In genomic region chr4:125132394-125132793, GRCm38 (mm10) we compare ENCODE assay signal across 9 mouse cellular contexts. TPM values are rescaled to one million over a fixed set of nuclear protein-coding genes. Genes with fewer than 3 reads are reported as not detected.
DNase-seq lines count a peak whose midpoint lies in the region; ATAC-seq and TF ChIP-seq lines count a peak whose summit lies in the region.
"Had no signal": no experiment of that assay in that cellular context is flagged by ENCODE, and none has a peak within 500 bp of the region (broad histone marks: within the 10 kb centered on the region; RNA-seq: fewer than 3 reads in every experiment).

No protein-coding gene starts in this region.

- H3K27me3 ChIP-seq in hindbrain, embryonic 14.5 days (ENCODE audit: control insufficient read depth, insufficient read depth, low read length): peaks cover 13% of the 10 kb centered on the region
- no peaks in the 10 kb centered on the region for H3K27me3 ChIP-seq in hindbrain, embryonic 16.5 days (replicated peaks; ENCODE audit: control insufficient read depth, insufficient read depth, low read length)
- no peaks in the 10 kb centered on the region for H3K27me3 ChIP-seq in C2C12 (ENCODE audit: control insufficient read depth, insufficient read depth, insufficient read length)
- H3K27me3 ChIP-seq in liver, adult 2 months (ENCODE audit: control insufficient read depth, insufficient read depth, low read length): no peaks in the 10 kb centered on the region

- H3K4me1 ChIP-seq in hindbrain, embryonic 14.5 days (replicated peaks; ENCODE audit: control insufficient read depth, insufficient read depth, low read length): no peaks in the 10 kb centered on the region
- H3K4me1 ChIP-seq in hindbrain, embryonic 16.5 days (ENCODE audit: control insufficient read depth, insufficient read depth, low read depth, low read length): no peaks in the 10 kb centered on the region
- H3K4me1 ChIP-seq in liver, adult 2 months (ENCODE audit: control insufficient read depth, insufficient read depth, low read length): peaks cover 4% of the 10 kb centered on the region; the same call in 1 of the 2 replicates

- no peak for ATAC-seq in hindbrain, embryonic 14.5 days (ENCODE audit: low FRiP score)
- no peak for ATAC-seq in hindbrain, embryonic 16.5 days

- peaks cover 2% of the 10 kb centered on the region for H3K79me2 ChIP-seq in C2C12 (ENCODE audit: control insufficient read depth, insufficient read depth)
- no peaks in the 10 kb centered on the region for H3K79me2 ChIP-seq in liver, adult 2 months (ENCODE audit: control insufficient read depth, insufficient read depth, low read length)

- no peak overlapping the region for H3ac ChIP-seq in C2C12 (ENCODE audit: control insufficient read depth, insufficient read length, low read depth)

- no peaks in the 10 kb centered on the region for H3K9me3 ChIP-seq in hindbrain, embryonic 14.5 days (ENCODE audit: control insufficient read depth, low read length)
- H3K9me3 ChIP-seq in hindbrain, embryonic 16.5 days (ENCODE audit: control insufficient read depth, low read length): no peaks in the 10 kb centered on the region
- H3K9me3 ChIP-seq: megakaryocyte, embryonic 14.5 days had no signal

- H3K36me3 ChIP-seq in hindbrain, embryonic 14.5 days (replicated peaks; ENCODE audit: control insufficient read depth, insufficient read depth): no peaks in the 10 kb centered on the region
- no peaks in the 10 kb centered on the region for H3K36me3 ChIP-seq in hindbrain, embryonic 16.5 days (ENCODE audit: control insufficient read depth, insufficient read depth, low read length)
- no peaks in the 10 kb centered on the region for H3K36me3 ChIP-seq in C2C12 (ENCODE audit: control insufficient read depth, insufficient read depth)
- H3K36me3 ChIP-seq in liver, adult 2 months (ENCODE audit: control insufficient read depth, insufficient read depth, low read length): no peaks in the 10 kb centered on the region

- 22% methylated on average over 5 of the region's 5 CpGs for WGBS in hindbrain, embryonic 14.5 days
- WGBS in hindbrain, embryonic 16.5 days: 19% methylated on average over 5 of the region's 5 CpGs
- 34% methylated on average over 5 of the region's 5 CpGs for WGBS in liver, adult 2 months

- no peak overlapping the region for H3K9ac ChIP-seq in hindbrain, embryonic 14.5 days
- no peak overlapping the region for H3K9ac ChIP-seq in hindbrain, embryonic 16.5 days (ENCODE audit: low read depth, low read length)
- H3K9ac ChIP-seq in liver, adult 2 months (ENCODE audit: low read depth, low read length): no peak overlapping the region

- no peak overlapping the region for H3K27ac ChIP-seq in hindbrain, embryonic 14.5 days
- H3K27ac ChIP-seq in hindbrain, embryonic 16.5 days (ENCODE audit: low read depth, low read length): no peak overlapping the region
- no peak overlapping the region for H3K27ac ChIP-seq in liver, adult 2 months (replicated peaks; ENCODE audit: insufficient read depth, low read depth, low read length)

- H3K4me3 ChIP-seq in hindbrain, embryonic 14.5 days (replicated peaks; ENCODE audit: low read length): no peak overlapping the region
- no peak overlapping the region for H3K4me3 ChIP-seq in hindbrain, embryonic 16.5 days (ENCODE audit: low read length)
- no peak overlapping the region for H3K4me3 ChIP-seq in C2C12 (ENCODE audit: insufficient read depth, poor library complexity, severe bottlenecking)
- no peak overlapping the region for H3K4me3 ChIP-seq in liver, adult 2 months (ENCODE audit: insufficient read depth, low read depth, low read length)

- TF ChIP-seq POLR2A in liver, adult 2 months (IDR thresholded peaks at IDR 0.05; ENCODE audit: extremely low read depth, insufficient read depth, low read length): no peak

- H3K4me2 ChIP-seq in hindbrain, embryonic 14.5 days (replicated peaks): no peak overlapping the region
- no peak overlapping the region for H3K4me2 ChIP-seq in hindbrain, embryonic 16.5 days (ENCODE audit: low read length)

- DNase-seq in hindbrain, embryonic 14.5 days (ENCODE audit: low spot score): peak; percentile 78
- peak; percentile 88 for DNase-seq in NIH3T3 (ENCODE audit: low read depth)
- DNase-seq in embryo, embryonic 11 days: peak; percentile 64
- DNase-seq in liver, adult 2 months (ENCODE audit: extremely low read depth, low read depth, low spot score): peak; percentile 47
- peak; percentile 54 for DNase-seq in retina, postnatal 7 days (ENCODE audit: low read depth, low spot score)
- no peak for DNase-seq in Muller cell, postnatal 12 days (ENCODE audit: inconsistent ontology term)

- TF ChIP-seq CTCF in C2C12 (IDR thresholded peaks at IDR 0.05; ENCODE audit: control insufficient read depth, insufficient read depth, insufficient read length): peak; percentile 46
- peak; percentile 64 for TF ChIP-seq CTCF in liver, adult 2 months (IDR thresholded peaks at IDR 0.05; ENCODE audit: low read depth, low read length)

- no peaks in the 10 kb centered on the region for H3K79me3 ChIP-seq in C2C12 (ENCODE audit: low read depth)

TF ChIP-seq in C2C12, 6 proteins besides CTCF, POLR2A, EP300 and RAD21:
- TF ChIP-seq USF1 (IDR thresholded peaks at IDR 0.05; ENCODE audit: low read depth): peak; percentile 4
- no peak for TF ChIP-seq FOSL1 (IDR thresholded peaks at IDR 0.05; ENCODE audit: insufficient read depth, low read length, poor library complexity, severe bottlenecking)
- TF ChIP-seq MAX (IDR thresholded peaks at IDR 0.05): peak; percentile 24

RNA-seq across cellular contexts. Expression of gene Zc3h12a, which starts 4.8 kb away (rescaled TPM):
- polyA plus RNA-seq in hindbrain, embryonic 14.5 days (2014; fragmentation: Nextera tagmentation; extraction: Ambion mirVana): 0.09 and 0.43 TPM in 2 replicates
- polyA plus RNA-seq in hindbrain, embryonic 16.5 days (2015; fragmentation: Nextera tagmentation; extraction: Ambion mirVana): 0.23 and 0.31 TPM in 2 replicates
- polyA plus RNA-seq in C2C12 (2012; fragmentation: generic; extraction: Trizol): 6.7 TPM
- total RNA-seq in liver, adult 2 months (2014; rRNA removed): 0.67 and 0.74 TPM in 2 replicates
- 2.4 and 3.0 TPM in 2 replicates for polyA plus RNA-seq in liver, adult 2 months (2012; rRNA removed)

RNA-seq across cellular contexts. Expression of gene Meaf6, which starts 47.5 kb away (rescaled TPM):
- polyA plus RNA-seq in hindbrain, embryonic 14.5 days (2014; fragmentation: Nextera tagmentation; extraction: Ambion mirVana): 165 and 171 TPM in 2 replicates
- 147 and 151 TPM in 2 replicates for polyA plus RNA-seq in hindbrain, embryonic 16.5 days (2015; fragmentation: Nextera tagmentation; extraction: Ambion mirVana)
- polyA plus RNA-seq in C2C12 (2012; fragmentation: generic; extraction: Trizol): 31.3 TPM
- total RNA-seq in liver, adult 2 months (2014; rRNA removed): 4.7 and 4.9 TPM in 2 replicates
- 5.2 and 5.9 TPM in 2 replicates for polyA plus RNA-seq in liver, adult 2 months (2012; rRNA removed)
